Mouse (Mus musculus) small intestine, adult 2 months (tissue): ENCODE results near the gene Mrpl41.

Source experiments
- CTCF ChIP-seq: fragments of 200-500 bp; IDR thresholded peaks from 2 replicates; pipeline ENCODE4 v1.5.1; 2012; ENCODE audit warnings: low read depth, mild to moderate bottlenecking, control low read depth, inconsistent platforms, low read length, moderate library complexity, mixed read lengths; ENCODE audit not compliant: insufficient replicate concordance, insufficient read length; ENCODE audit errors: extremely low read depth
- POLR2A ChIP-seq: fragments of 200-500 bp; IDR thresholded peaks from 2 replicates; pipeline ENCODE4 v1.6.1; 2012; ENCODE audit warnings: low read depth, mild to moderate bottlenecking, control low read depth, inconsistent platforms, low read length, moderate library complexity

GRCm38 (mm10) chr2:24927810-24928479, 47.0 kb downstream of the Mrpl41 start:
- TF ChIP-seq CTCF (no peak), POLR2A (no peak)
